Mouse (Mus musculus): ENCODE results near the gene Vmn1r220. TPM values are rescaled to one million over a fixed set of nuclear protein-coding genes. Genes with fewer than 3 reads are reported as not detected.

The Vmn1r220 gene
- total RNA-seq (2023), result not detected

GRCm38 (mm10) chr13:23187875-23188274 is at the start of gene Vmn1r220:
Gene Vmn1r220, minus strand, starts transcription at chr13:23187975.

GRCm38 (mm10) chr13:23235847-23236246 is 48.1 kb upstream of the Vmn1r220 start, which contains the start of gene Vmn1r222:
Gene Vmn1r222, minus strand, starts transcription at chr13:23235947.

GRCm38 (mm10) chr13:23213827-23214226 is 26.1 kb upstream of the Vmn1r220 start, which contains the start of gene Vmn1r221:
Gene Vmn1r221, plus strand, starts transcription at chr13:23214127.

GRCm38 (mm10) chr13:23159012-23159411 is 28.8 kb downstream of the Vmn1r220 start, which contains the start of gene Vmn1r219:
Gene Vmn1r219, plus strand, starts transcription at chr13:23159312.

GRCm38 (mm10) chr13:23133099-23133498 is 54.7 kb downstream of the Vmn1r220 start, which contains the start of gene Vmn1r218:
Gene Vmn1r218, plus strand, starts transcription at chr13:23133155.

Other genes starting within 250 kb of the Vmn1r220 start
- gene Vmn1r213, start 180.3 kb downstream of the Vmn1r220 start, total RNA-seq (2023), result not detected
- not detected for gene Vmn1r214, start 157.6 kb downstream of the Vmn1r220 start, total RNA-seq (2023)
- not detected for gene Vmn1r215, start 120.0 kb downstream of the Vmn1r220 start, total RNA-seq (2023)
- gene Vmn1r217, start 69.7 kb downstream of the Vmn1r220 start, total RNA-seq (2023), result not detected
- not detected for gene Vmn1r218, start 54.8 kb downstream of the Vmn1r220 start, total RNA-seq (2023)
- gene Vmn1r219, start 28.7 kb downstream of the Vmn1r220 start, total RNA-seq (2023), result not detected
- not detected for gene Vmn1r221, start 26.2 kb upstream of the Vmn1r220 start, total RNA-seq (2023)
- gene Vmn1r222, start 48.0 kb upstream of the Vmn1r220 start, total RNA-seq (2023), result not detected
- not detected for gene Vmn1r223, start 59.2 kb upstream of the Vmn1r220 start, total RNA-seq (2023)
- 10 to 100 TPM in 1 of 2 experiments, 1 to 10 TPM in 1; 7.0 to 10.2 TPM for gene Zfp322a, start 181.2 kb upstream of the Vmn1r220 start, total RNA-seq (2023)
- gene Abt1, start 235.9 kb upstream of the Vmn1r220 start, total RNA-seq (2023), result 10 to 100 TPM in 1 of 2 experiments, 1 to 10 TPM in 1; 8.6 to 10.3 TPM